Mouse (Mus musculus) midbrain, embryonic 12.5 days (tissue): ENCODE results near the gene Dpm2. TPM values are rescaled to one million over a fixed set of nuclear protein-coding genes. Genes with fewer than 3 reads are reported as not detected.

ENCODE experiments used
- ATAC-seq: fragments of 200-750 bp; cut with Nextera tagmentation; 2 replicates; pipeline ENCODE4 v1.8.0; 2017; ENCODE audit warnings: low read depth, moderate TSS enrichment, moderate library complexity; ENCODE audit not compliant: low FRiP score
- H3K27ac ChIP-seq: fragments of 300-500 bp; sonication (generic); replicated peaks from 2 replicates; pipeline ENCODE4 v1.5.1; 2016; ENCODE audit warnings: mild to moderate bottlenecking
- H3K27me3 ChIP-seq: fragments of 300-500 bp; sonication (generic); 2 replicates; pipeline ENCODE4 v1.6.1; 2016; ENCODE audit warnings: mild to moderate bottlenecking
- H3K36me3 ChIP-seq: fragments of 300-500 bp; sonication (generic); 2 replicates; pipeline ENCODE4 v1.6.1; 2016
- H3K4me1 ChIP-seq: fragments of 300-500 bp; sonication (generic); 2 replicates; pipeline ENCODE4 v1.6.1; 2016
- H3K4me2 ChIP-seq: fragments of 300-500 bp; sonication (generic); replicated peaks from 2 replicates; pipeline ENCODE4 v1.6.1; 2016; ENCODE audit warnings: mild to moderate bottlenecking, moderate library complexity
- H3K4me3 ChIP-seq: fragments of 300-500 bp; sonication (generic); 2 replicates; pipeline ENCODE4 v1.5.1; 2016; ENCODE audit warnings: mild to moderate bottlenecking
- H3K9ac ChIP-seq: fragments of 300-500 bp; sonication (generic); replicated peaks from 2 replicates; pipeline ENCODE4 v1.6.1; 2016; ENCODE audit warnings: mild to moderate bottlenecking, moderate library complexity
- H3K9me3 ChIP-seq: fragments of 300-500 bp; sonication (generic); 2 replicates; pipeline ENCODE4 v1.6.1; 2016; ENCODE audit warnings: mild to moderate bottlenecking
- WGBS: fragments of 180-500 bp; shearing (Covaris S2); methylation state at CpG from one replicate; pipeline ENCODE4 v1.1.7; 2016; 5-methylcytosine and 5-hydroxymethylcytosine counted together
- polyA plus RNA-seq: library from polyadenylated mRNA; unstranded; fragments of >200 nt; fragmentation: Nextera tagmentation; extraction: Ambion mirVana; gene quantifications from 2 replicates; pipeline ENCODE4 v1.2.1, GENCODE M21; 2016

The Dpm2 gene
- polyA plus RNA-seq, 1 experiment from 2014 or later, result 109 TPM

GRCm38 (mm10) chr2:32549171-32549570 is 21.5 kb upstream of the Dpm2 start:
- 95% methylated on average over 9 of the region's 9 CpGs for WGBS

DNA sequence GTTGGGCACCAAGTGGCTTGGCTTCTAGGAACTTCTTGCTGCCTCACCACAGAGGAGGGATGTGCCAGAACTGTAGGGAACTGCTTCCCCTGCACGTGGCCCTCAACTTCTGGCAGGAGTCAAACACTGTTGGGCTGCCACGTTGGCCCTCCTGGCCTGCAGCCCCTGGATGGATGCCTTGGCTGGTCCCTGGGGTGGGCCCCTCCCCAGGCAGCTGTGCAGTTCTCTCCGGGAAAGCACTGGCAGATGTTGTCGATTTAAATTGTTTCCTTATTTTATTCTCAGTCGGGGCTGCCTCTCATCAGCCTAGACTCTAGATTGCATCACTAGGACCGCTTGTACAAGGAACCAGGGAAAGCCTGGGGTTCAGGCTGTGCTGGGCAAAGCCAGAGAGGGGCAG is 20.9 kb upstream of the Dpm2 start:
- no peak overlapping the region for H3K27ac ChIP-seq
- ATAC-seq, result no peak
- 0 out of 2 replicates have a peak, but pooled peaks cover 3% of the 10 kb centered on the region for H3K4me1 ChIP-seq
- H3K9me3 ChIP-seq, result no peaks in the 10 kb centered on the region
- no peaks in the 10 kb centered on the region for H3K36me3 ChIP-seq
- 80% methylated on average over 6 of the region's 6 CpGs for WGBS
- no peak overlapping the region for H3K4me2 ChIP-seq
- no peaks in the 10 kb centered on the region for H3K27me3 ChIP-seq
- no peak overlapping the region for H3K4me3 ChIP-seq
- no peak overlapping the region for H3K9ac ChIP-seq

More at GRCm38 (mm10) chr2:32549171-32549570, 21.5 kb upstream of the Dpm2 start:
- no peaks in the 10 kb centered on the region for H3K36me3 ChIP-seq
- no peaks in the 10 kb centered on the region for H3K27me3 ChIP-seq
- H3K4me1 ChIP-seq, result 0 out of 2 replicates have a peak, but pooled peaks cover 3% of the 10 kb centered on the region
- no peak overlapping the region for H3K27ac ChIP-seq
- no peaks in the 10 kb centered on the region for H3K9me3 ChIP-seq
- ATAC-seq, result no peak
- H3K9ac ChIP-seq, result no peak overlapping the region
- H3K4me3 ChIP-seq, result no peak overlapping the region
- no peak overlapping the region for H3K4me2 ChIP-seq

DNA sequence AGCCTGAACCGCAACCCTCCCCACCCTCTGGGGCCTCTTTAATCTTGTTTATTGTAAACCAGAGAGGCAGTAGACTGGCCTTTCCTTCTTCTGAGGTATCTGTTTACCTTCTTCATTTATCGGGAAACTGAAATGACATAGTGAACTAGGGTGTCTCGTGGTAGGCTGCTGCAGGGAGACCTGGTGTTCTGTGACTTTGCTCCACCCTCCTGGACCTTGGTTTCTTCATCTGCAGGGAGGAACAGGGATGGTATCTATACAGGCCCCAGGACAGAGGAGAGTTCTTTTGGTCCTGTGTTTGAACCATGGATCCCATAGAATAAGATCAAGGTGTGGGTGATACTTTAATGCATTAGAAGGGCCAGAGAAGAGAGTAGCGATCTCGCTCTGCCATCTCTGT is 19.4 kb upstream of the Dpm2 start:
- Histone ChIP-seq H3K27ac (no peak overlapping the region), H3K4me2 (no peak overlapping the region), H3K9ac (no peak overlapping the region), H3K4me1 (peaks cover 15% of the 10 kb centered on the region), H3K36me3 (no peaks in the 10 kb centered on the region), H3K9me3 (no peaks in the 10 kb centered on the region), H3K27me3 (no peaks in the 10 kb centered on the region), H3K4me3 (no peak overlapping the region)
- ATAC-seq, result no peak
- WGBS, result 80% methylated on average over 5 of the region's 5 CpGs

DNA sequence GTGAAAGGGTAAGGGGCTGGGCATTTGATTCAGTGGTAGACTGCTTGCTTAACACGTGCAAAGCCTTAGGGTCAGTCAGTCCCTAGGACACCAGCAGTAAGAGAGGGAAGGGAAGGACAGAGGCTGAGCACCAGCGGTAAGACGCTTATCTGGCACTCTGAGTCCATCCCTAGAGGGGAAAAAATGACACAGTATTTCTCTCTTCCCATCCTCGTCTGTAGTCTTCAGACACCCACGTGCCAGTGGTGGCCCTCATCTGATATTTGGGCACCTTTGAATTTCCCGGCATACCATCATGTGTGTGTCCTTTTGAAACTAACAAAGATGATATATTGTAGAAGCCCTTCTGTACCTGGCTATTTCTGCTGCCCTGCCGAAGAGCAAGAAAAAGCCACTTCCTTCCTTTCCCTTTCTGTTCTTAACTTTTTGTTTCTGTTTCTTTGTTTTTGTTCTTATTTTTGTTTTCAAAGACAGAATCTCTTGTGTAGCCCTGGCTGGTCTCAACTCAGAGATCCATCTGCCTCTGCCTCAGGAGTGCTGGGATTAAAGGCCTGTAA is 17.0 kb upstream of the Dpm2 start:
- no peak for ATAC-seq
- Histone ChIP-seq H3K27me3 (no peaks in the 10 kb centered on the region), H3K4me3 (no peak overlapping the region), H3K9me3 (no peaks in the 10 kb centered on the region), H3K36me3 (no peaks in the 10 kb centered on the region), H3K9ac (no peak overlapping the region), H3K4me2 (no peak overlapping the region), H3K4me1 (peaks cover 36% of the 10 kb centered on the region), H3K27ac (no peak overlapping the region)
- 83% methylated on average over 7 of the region's 7 CpGs for WGBS

DNA sequence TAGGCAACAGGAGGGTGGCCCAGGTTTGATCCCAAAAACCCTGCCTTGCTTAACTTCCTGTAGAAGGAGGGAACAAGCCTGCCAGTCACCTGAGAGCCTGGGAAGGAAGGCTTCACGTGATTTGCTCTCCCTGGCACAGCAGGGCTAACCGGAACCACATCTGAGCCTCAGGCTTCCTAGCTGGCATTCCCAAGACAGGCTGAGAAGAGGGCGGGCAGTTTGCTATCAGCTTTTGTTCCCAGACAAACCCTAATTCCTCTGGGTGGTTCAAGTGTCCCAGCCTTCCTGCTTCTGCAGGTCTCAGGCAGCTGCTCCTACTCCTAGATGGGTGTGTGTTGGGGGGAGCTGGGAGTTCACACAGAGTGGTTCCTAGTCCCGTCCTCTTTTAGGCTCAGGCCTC is 15.2 kb upstream of the Dpm2 start:
- no peaks in the 10 kb centered on the region for H3K27me3 ChIP-seq
- H3K4me3 ChIP-seq, result no peak overlapping the region
- H3K36me3 ChIP-seq, result no peaks in the 10 kb centered on the region
- H3K4me1 ChIP-seq, result peaks cover 51% of the 10 kb centered on the region
- no peaks in the 10 kb centered on the region for H3K9me3 ChIP-seq
- WGBS, result 38% methylated on average over 4 of the region's 4 CpGs
- 0 out of 2 replicates have a peak overlapping the region, but pooled peaks have one; percentile 8 for H3K9ac ChIP-seq
- ATAC-seq, result no peak
- H3K27ac ChIP-seq, result 0 out of 2 replicates have a peak overlapping the region, but pooled peaks have one; percentile 58
- H3K4me2 ChIP-seq, result no peak overlapping the region

DNA sequence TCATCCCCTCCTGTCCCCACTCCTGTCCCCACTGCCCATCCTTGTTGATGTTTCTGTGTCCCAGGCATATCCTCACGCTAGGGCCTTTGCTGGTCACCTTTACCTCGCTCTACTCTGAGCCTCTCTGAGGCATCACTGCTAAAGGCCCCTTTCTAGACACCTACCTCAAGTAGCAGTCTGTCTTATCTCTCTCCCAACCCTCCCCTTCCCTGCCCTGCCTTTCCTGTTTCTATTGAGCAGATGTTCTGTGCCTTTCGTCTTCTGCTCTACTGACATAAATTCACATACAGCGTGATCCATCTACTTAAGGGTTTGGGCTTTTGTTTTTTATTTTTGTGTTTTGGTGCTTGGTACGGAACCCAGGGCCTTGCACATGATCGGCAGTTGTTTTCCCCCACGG is 14.6 kb upstream of the Dpm2 start:
- Histone ChIP-seq H3K27ac (peak overlapping the region; percentile 58), H3K36me3 (no peaks in the 10 kb centered on the region), H3K9me3 (no peaks in the 10 kb centered on the region), H3K27me3 (no peaks in the 10 kb centered on the region), H3K9ac (no peak overlapping the region), H3K4me3 (no peak overlapping the region), H3K4me1 (peaks cover 54% of the 10 kb centered on the region), H3K4me2 (no peak overlapping the region)
- ATAC-seq, result no peak
- WGBS, result 82% methylated on average over 7 of the region's 7 CpGs

DNA sequence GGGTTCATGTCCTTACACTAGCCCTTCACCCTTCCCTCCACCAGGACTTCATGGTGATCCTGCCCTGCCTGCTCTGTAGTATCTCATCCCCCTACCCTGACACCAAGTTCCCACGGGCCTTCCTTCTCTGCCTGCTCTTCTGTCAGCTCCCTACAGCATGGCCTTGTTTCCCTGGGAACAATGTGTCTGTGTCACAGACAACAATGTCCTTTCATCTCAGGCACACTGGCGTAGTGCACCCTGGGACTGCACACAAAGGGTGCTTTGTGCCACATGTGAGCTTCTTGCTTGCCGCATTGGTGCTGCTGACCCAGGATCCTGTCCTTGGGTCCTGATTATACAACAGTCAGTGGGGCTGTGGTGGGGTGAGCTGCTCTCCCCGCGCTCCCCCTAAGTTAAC is 11.1 kb upstream of the Dpm2 start:
- H3K27me3 ChIP-seq, result no peaks in the 10 kb centered on the region
- peak; percentile 93 for ATAC-seq
- WGBS, result 8% methylated on average over 5 of the region's 5 CpGs
- peak overlapping the region; percentile 37; the same call in 1 of the 2 replicates for H3K9ac ChIP-seq
- H3K27ac ChIP-seq, result peak overlapping the region; percentile 87
- H3K4me2 ChIP-seq, result peak overlapping the region; percentile 26
- H3K36me3 ChIP-seq, result peaks cover 29% of the 10 kb centered on the region
- no peak overlapping the region for H3K4me3 ChIP-seq
- peaks cover 54% of the 10 kb centered on the region for H3K4me1 ChIP-seq
- no peaks in the 10 kb centered on the region for H3K9me3 ChIP-seq

DNA sequence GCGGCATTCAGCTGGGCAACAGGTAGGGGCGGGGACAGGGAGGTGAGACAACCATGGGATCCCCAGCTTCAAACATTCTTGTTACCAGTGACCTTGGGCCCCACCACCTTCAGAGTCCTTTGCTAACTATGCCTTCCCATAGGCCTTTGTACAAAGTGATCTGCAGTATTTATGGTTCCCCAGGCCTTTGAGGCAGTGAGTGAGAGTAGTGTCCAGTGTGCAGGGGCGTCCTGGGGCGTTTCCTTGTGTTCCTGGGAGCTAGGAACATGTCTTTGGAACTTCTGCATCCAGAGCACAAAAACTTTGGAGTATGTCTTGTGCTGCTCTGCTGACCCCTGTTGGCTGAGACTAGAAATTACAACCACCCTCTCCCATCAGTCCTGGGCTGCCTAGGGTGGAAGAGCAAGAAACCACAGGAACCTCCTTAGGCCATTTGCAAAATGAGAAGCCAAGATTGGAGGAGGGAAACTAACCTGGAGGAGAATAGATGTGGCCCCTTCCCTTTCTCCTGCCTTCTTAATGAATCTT is 4.1 kb upstream of the Dpm2 start:
- Histone ChIP-seq H3K27me3 (no peaks in the 10 kb centered on the region), H3K4me2 (no peak overlapping the region), H3K27ac (no peak overlapping the region), H3K4me3 (no peak overlapping the region), H3K36me3 (peaks cover 65% of the 10 kb centered on the region), H3K9me3 (no peaks in the 10 kb centered on the region), H3K9ac (no peak overlapping the region), H3K4me1 (peaks cover 7% of the 10 kb centered on the region)
- no peak for ATAC-seq
- WGBS, result 42% methylated on average over 4 of the region's 4 CpGs

DNA sequence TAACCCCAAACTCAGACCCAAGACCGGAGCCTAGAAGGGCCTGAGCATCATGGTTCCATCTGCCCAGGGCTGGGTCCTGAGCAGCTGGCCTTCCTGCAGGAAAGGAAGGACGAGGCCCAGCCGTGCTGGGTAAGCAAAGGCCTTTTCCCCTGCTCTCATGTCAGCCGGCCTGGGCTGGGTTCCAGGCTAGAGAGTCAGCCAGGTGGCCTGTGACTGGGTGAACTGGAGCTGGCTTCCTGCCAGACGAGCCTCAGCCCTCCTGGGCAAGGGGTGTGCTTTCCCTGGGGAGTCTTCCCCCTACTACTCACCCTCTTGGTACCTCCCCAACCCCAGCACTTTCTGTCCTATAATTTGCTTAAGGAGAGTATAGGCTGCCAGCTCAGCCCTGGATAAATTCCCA is 2.5 kb upstream of the Dpm2 start:
- H3K27me3 ChIP-seq, result no peaks in the 10 kb centered on the region
- no peaks in the 10 kb centered on the region for H3K9me3 ChIP-seq
- ATAC-seq, result no peak
- H3K36me3 ChIP-seq, result peaks cover 57% of the 10 kb centered on the region
- H3K4me3 ChIP-seq, result no peak overlapping the region
- H3K27ac ChIP-seq, result no peak overlapping the region
- no peak overlapping the region for H3K9ac ChIP-seq
- H3K4me1 ChIP-seq, result peaks cover 15% of the 10 kb centered on the region
- H3K4me2 ChIP-seq, result no peak overlapping the region
- WGBS, result 79% methylated on average over 5 of the region's 5 CpGs

DNA sequence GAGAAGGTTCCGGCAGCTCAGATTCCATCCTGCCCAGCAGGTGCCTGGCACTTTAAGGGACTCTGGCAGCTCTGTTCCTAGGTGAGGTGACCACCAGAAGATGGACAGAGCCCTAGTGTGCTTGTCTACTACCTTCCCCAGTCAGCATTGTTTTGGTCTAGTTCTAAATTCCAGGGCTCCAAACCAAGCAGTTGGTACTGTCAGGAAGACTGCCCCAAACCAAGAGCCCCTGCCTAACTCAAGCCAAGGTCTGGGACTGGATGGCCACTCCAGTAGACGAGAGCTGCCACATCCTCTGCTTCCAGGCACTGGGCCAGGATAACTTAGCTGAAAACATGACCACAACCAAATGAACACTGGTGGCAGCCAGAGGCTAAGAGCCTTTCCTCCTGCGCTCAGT is 1.7 kb upstream of the Dpm2 start:
- Histone ChIP-seq H3K36me3 (peaks cover 51% of the 10 kb centered on the region), H3K9me3 (no peaks in the 10 kb centered on the region), H3K4me2 (no peak overlapping the region), H3K9ac (no peak overlapping the region), H3K4me1 (peaks cover 15% of the 10 kb centered on the region), H3K27ac (no peak overlapping the region), H3K27me3 (no peaks in the 10 kb centered on the region), H3K4me3 (no peak overlapping the region)
- 91% methylated on average over 3 of the region's 3 CpGs for WGBS
- ATAC-seq, result no peak

GRCm38 (mm10) chr2:32572196-32572595 is 1.5 kb downstream of the Dpm2 start:
- peak overlapping the region; percentile 76; the same call in 1 of the 2 replicates for H3K4me3 ChIP-seq
- ATAC-seq, result no peak
- peaks cover 12% of the 10 kb centered on the region for H3K27me3 ChIP-seq
- peaks cover 25% of the 10 kb centered on the region for H3K36me3 ChIP-seq
- H3K9ac ChIP-seq, result no peak overlapping the region
- no peaks in the 10 kb centered on the region for H3K9me3 ChIP-seq
- peaks cover 26% of the 10 kb centered on the region for H3K4me1 ChIP-seq
- WGBS, result 91% methylated on average over 11 of the region's 11 CpGs
- H3K4me2 ChIP-seq, result peak overlapping the region; percentile 95; the same call in 1 of the 2 replicates
- no peak overlapping the region for H3K27ac ChIP-seq

DNA sequence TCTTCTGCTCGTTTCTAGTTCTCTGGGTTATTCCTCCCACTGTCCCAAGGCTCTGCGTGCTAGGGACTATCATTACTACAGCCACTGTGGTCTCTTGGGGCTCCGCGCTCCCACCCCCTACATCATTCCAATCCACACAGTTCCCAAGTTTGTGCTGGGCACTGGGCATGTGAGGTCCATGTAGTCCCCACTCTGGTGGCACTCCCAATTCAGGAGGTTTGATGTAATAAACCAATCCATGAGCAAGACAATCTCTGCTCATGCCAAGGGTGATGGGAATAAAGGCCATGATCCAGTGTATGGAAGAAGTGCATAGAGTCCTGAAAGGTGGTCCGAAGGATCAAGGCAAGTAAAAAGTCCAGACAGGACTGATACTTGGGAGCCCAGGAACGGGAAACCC is 3.8 kb downstream of the Dpm2 start, which contains the start of gene Pip5kl1:
Pip5kl1 (plus strand) TSS at position 301 of the 400 bp plus-strand sequence.
- H3K36me3 ChIP-seq, result 0 out of 2 replicates have a peak, but pooled peaks cover 7% of the 10 kb centered on the region
- H3K9ac ChIP-seq, result peak within 1 kb of the TSS; percentile 61
- peak within 1 kb of the TSS; percentile 48 for H3K4me3 ChIP-seq
- H3K4me1 ChIP-seq, result peaks cover 26% of the 10 kb centered on the region
- H3K9me3 ChIP-seq, result no peaks in the 10 kb centered on the region
- no peak for ATAC-seq
- no peak within 1 kb of the TSS for H3K27ac ChIP-seq
- peaks cover 35% of the 10 kb centered on the region for H3K27me3 ChIP-seq
- WGBS, result 77% methylated on average over 6 of the region's 6 CpGs
- H3K4me2 ChIP-seq, result peak within 1 kb of the TSS; percentile 100
